Mouse (Mus musculus) heart, embryonic 16.5 days (tissue): ENCODE data around the gene Arrdc4. TPM values are rescaled to one million over a fixed set of nuclear protein-coding genes. Genes with fewer than 3 reads are reported as not detected.
A peak's percentile ranks its signal among the peaks of the same experiment; 100 is the strongest.

Experiments used
- ATAC-seq: fragments of 200-750 bp; cut with Nextera tagmentation; replicated peaks from 2 replicates; pipeline ENCODE4 v1.8.0; 2017; ENCODE audit warnings: moderate number of reproducible peaks; ENCODE audit not compliant: insufficient read depth, low FRiP score; ENCODE audit errors: extremely low read depth
- H3K27ac ChIP-seq: fragments of 300-500 bp; sonication (generic); 2 replicates; pipeline ENCODE4 v1.5.1; 2014; ENCODE audit warnings: mild to moderate bottlenecking, low read length, control low read depth, moderate library complexity
- H3K27me3 ChIP-seq: fragments of 300-500 bp; sonication (generic); 2 replicates; pipeline ENCODE4 v1.6.1; 2014; ENCODE audit warnings: low read length, mixed read lengths; ENCODE audit not compliant: control insufficient read depth, insufficient read depth
- H3K36me3 ChIP-seq: fragments of 300-500 bp; sonication (generic); 2 replicates; pipeline ENCODE4 v1.6.1; 2014; ENCODE audit not compliant: control insufficient read depth, insufficient read depth
- H3K4me1 ChIP-seq: fragments of 300-500 bp; sonication (generic); 2 replicates; pipeline ENCODE4 v1.6.1; 2014; ENCODE audit warnings: low read length, mixed read lengths; ENCODE audit not compliant: control insufficient read depth, insufficient read depth
- H3K4me2 ChIP-seq: fragments of 300-500 bp; sonication (generic); 2 replicates; pipeline ENCODE4 v1.6.1; 2014; ENCODE audit warnings: low read depth, mild to moderate bottlenecking, control low read depth, low read length
- H3K4me3 ChIP-seq: fragments of 300-500 bp; sonication (generic); 2 replicates; pipeline ENCODE4 v1.5.1; 2014; ENCODE audit warnings: mild to moderate bottlenecking, control low read depth, low read length
- H3K9ac ChIP-seq: fragments of 300-500 bp; sonication (generic); 2 replicates; pipeline ENCODE4 v1.6.1; 2014; ENCODE audit warnings: low read length, control low read depth
- H3K9me3 ChIP-seq: fragments of 300-500 bp; sonication (generic); replicated peaks from 2 replicates; pipeline ENCODE4 v1.6.1; 2016; ENCODE audit warnings: low read length; ENCODE audit not compliant: control insufficient read depth
- WGBS: fragments of 180-500 bp; shearing (Covaris S2); extraction: QIAGEN DNeasy Blood & Tissue Kit; methylation state at CpG from one replicate; pipeline ENCODE4 v1.1.7; 2014; 5-methylcytosine and 5-hydroxymethylcytosine counted together
- polyA plus RNA-seq: library from polyadenylated mRNA; unstranded; fragments of >200 nt; fragmentation: Nextera tagmentation; extraction: Ambion mirVana; gene quantifications from 2 replicates; pipeline ENCODE4 v1.2.1, GENCODE M21; 2015

Arrdc4 gene
- polyA plus RNA-seq, 1 experiment from 2014 or later: 13.6 TPM

DNA sequence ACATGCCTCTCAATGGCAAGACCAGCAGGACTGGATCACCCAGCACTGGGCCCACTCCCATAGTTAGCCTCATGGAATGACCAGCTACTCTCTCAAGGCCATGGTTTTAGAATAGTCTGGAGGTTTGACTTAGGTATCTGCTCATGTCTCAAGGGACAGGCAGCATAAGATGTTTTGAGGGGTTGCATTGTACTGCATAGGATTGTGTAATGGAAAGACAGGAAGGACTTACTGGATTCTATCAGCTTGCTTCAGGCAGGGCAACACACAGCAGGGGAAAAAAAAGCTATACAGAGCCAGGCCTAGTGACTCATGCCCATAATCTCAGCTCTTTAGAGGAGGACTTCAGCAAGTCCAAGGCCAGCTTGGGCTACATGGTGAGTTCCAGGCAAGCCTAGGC is 31.1 kb downstream of the Arrdc4 start:
- ATAC-seq: peak; percentile 70
- Histone ChIP-seq H3K4me3 (no peak overlapping the region), H3K9ac (no peak overlapping the region), H3K4me2 (0 out of 2 replicates have a peak overlapping the region, but pooled peaks have one; percentile 38), H3K4me1 (peaks cover 12% of the 10 kb centered on the region), H3K27me3 (no peaks in the 10 kb centered on the region), H3K9me3 (no peaks in the 10 kb centered on the region), H3K27ac (peak overlapping the region; percentile 70), H3K36me3 (no peaks in the 10 kb centered on the region)

DNA sequence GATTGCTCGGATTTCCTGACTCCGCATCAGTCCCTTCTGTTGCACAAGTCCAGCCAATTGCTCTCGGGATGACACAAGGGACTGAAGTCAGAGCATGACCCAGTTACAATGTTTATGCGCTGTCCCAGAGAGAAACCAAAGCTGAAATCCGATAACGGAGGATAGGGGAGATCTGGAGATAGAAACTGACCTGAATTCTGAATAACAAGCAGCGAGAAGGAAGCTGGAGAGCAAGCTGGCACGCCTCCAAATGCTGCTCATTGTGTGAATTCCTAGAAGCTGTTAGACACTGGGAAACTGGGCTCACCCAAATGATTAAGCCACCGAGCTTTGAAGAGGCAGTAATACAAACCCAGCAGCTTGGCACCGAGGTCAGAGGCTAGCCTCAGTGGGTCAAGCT is 31.5 kb downstream of the Arrdc4 start:
- Histone ChIP-seq H3K36me3 (no peaks in the 10 kb centered on the region), H3K4me3 (no peak overlapping the region), H3K9ac (no peak overlapping the region), H3K27ac (peak overlapping the region; percentile 70), H3K27me3 (no peaks in the 10 kb centered on the region), H3K4me2 (peak overlapping the region; percentile 38; the same call in 1 of the 2 replicates), H3K9me3 (no peaks in the 10 kb centered on the region), H3K4me1 (peaks cover 12% of the 10 kb centered on the region)
- 19% methylated on average over 10 of the region's 10 CpGs for WGBS
- ATAC-seq: peak; percentile 70

DNA sequence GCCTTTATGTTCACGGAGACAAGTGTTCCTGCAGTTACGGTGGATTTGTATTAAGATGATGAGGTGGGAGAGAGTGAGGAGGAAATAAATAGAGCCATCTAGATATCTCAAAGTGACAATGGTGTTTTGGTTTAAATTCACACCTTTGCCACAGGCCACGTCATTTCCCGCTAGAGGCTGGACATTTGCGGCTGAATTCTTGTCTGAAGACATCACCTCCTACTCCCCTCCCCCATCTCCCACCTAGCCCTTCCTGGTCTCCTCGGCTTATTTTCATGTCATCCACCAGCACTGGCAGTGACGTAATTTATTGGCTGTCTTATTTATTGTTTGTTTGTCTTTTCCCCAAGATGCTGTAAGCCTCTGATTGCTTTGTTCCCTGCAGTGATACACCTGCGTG is 32.1 kb downstream of the Arrdc4 start:
- Histone ChIP-seq H3K4me3 (no peak overlapping the region), H3K4me1 (peaks cover 12% of the 10 kb centered on the region), H3K4me2 (peak overlapping the region; percentile 38; the same call in 1 of the 2 replicates), H3K27me3 (no peaks in the 10 kb centered on the region), H3K36me3 (no peaks in the 10 kb centered on the region), H3K9ac (no peak overlapping the region), H3K27ac (peak overlapping the region; percentile 70), H3K9me3 (no peaks in the 10 kb centered on the region)
- 62% methylated on average over 8 of the region's 8 CpGs for WGBS
- ATAC-seq: no peak

DNA sequence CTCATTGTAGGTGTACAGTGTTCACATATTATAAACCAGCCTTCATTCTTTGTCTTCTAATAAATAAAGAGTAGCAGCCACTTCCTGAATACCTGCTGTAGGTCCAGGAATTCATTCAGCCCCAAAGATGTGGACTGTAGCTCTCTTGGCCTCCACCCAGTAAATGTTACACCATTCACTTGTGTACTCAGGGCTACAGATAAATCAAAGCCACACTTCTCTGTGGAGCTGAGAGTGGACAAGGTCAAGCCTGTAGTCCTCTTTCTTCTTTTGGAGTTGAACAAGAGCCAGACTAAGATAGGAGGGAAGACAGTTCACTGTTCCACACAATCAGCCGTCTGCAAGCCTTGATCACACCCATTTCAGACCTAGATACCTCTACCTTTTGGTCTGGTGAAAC is 36.1 kb downstream of the Arrdc4 start:
- H3K4me3 ChIP-seq: no peak overlapping the region
- H3K4me2 ChIP-seq: no peak overlapping the region
- 43% methylated on average over 1 of the region's 1 CpGs for WGBS
- no peaks in the 10 kb centered on the region for H3K9me3 ChIP-seq
- H3K27ac ChIP-seq: no peak overlapping the region
- H3K9ac ChIP-seq: no peak overlapping the region
- peaks cover 11% of the 10 kb centered on the region for H3K4me1 ChIP-seq
- H3K36me3 ChIP-seq: no peaks in the 10 kb centered on the region
- no peak for ATAC-seq
- no peaks in the 10 kb centered on the region for H3K27me3 ChIP-seq

DNA sequence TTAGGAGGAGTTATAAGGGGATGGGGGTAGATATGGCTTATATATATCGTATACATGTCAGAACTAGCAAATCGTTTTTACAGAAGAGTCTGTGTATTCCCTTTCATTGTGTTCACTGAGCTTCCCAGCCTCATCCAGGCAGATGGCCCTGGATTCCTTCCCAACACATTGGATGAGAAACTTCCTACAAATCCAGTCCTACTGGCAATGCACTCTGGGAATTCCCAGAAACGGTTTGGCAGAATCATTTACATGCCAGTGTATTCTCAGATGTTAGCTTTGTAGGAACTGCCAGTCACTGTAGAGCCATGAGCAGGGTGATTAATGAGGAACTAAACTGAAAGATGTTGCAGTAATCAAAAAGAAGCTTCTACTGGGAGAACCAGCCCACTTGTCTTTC is 36.6 kb downstream of the Arrdc4 start:
- Histone ChIP-seq H3K9ac (no peak overlapping the region), H3K36me3 (no peaks in the 10 kb centered on the region), H3K4me2 (no peak overlapping the region), H3K27ac (no peak overlapping the region), H3K4me3 (no peak overlapping the region), H3K4me1 (peaks cover 6% of the 10 kb centered on the region), H3K27me3 (no peaks in the 10 kb centered on the region), H3K9me3 (no peaks in the 10 kb centered on the region)
- ATAC-seq: no peak
- WGBS: 72% methylated on average over 3 of the region's 3 CpGs

DNA sequence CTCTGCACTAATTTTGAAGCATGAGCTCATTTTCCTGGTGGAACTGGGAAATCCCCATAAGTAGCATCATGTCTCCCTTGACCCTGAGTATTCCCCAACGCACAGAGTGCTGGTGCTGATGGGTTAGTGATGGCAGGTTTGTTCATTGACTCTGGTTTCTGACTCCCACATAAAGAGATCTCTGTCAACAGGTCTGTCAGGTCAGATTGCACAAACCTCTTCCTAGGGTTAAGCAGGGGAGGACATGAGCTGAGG is 39.8 kb downstream of the Arrdc4 start:
- Histone ChIP-seq H3K9ac (no peak overlapping the region), H3K36me3 (no peaks in the 10 kb centered on the region), H3K27me3 (no peaks in the 10 kb centered on the region), H3K4me2 (no peak overlapping the region), H3K4me1 (no peaks in the 10 kb centered on the region), H3K9me3 (no peaks in the 10 kb centered on the region), H3K27ac (no peak overlapping the region), H3K4me3 (no peak overlapping the region)
- ATAC-seq: no peak
- WGBS: 46% methylated on average over 1 of the region's 1 CpGs

DNA sequence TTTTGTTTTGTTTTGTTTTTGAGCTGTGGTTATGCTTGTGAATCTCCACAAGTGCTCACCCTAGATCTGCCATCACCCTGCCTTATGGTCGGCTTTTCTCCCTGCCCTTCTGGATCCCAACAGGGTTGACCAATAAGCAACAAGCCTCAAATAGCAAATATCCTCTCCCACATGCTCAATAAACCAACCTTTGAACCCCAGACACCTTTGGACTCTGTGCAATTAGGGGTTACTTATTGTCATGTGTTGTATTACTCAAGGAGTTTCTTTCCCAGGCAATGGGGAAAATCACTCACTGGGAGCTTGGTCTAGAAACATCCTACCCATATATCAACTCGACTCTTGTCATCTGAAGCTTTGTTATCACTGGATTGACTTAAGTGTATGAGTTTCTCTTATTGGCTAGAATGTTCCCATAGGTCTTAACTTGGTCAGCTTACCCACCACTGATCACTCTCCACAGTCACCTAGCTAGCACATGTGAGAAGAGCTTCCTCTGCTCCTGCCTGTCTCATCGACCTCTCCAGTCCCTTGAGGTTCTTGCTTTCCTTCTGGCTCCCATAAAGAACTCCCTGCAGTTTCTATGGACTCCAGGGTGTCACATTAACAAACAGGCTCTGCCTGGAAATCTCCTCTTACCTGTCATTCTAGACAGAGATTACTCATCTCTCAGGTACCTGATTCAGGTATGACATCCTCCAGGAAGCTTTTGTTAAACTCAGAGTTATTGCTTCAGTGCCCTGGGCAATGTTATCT is 40.3 kb downstream of the Arrdc4 start:
- H3K9ac ChIP-seq: no peak overlapping the region
- no peaks in the 10 kb centered on the region for H3K36me3 ChIP-seq
- H3K27ac ChIP-seq: no peak overlapping the region
- no peak overlapping the region for H3K4me3 ChIP-seq
- no peaks in the 10 kb centered on the region for H3K9me3 ChIP-seq
- no peak overlapping the region for H3K4me2 ChIP-seq
- no peak for ATAC-seq
- no peaks in the 10 kb centered on the region for H3K27me3 ChIP-seq
- 69% methylated on average over 3 of the region's 3 CpGs for WGBS
- H3K4me1 ChIP-seq: no peaks in the 10 kb centered on the region

DNA sequence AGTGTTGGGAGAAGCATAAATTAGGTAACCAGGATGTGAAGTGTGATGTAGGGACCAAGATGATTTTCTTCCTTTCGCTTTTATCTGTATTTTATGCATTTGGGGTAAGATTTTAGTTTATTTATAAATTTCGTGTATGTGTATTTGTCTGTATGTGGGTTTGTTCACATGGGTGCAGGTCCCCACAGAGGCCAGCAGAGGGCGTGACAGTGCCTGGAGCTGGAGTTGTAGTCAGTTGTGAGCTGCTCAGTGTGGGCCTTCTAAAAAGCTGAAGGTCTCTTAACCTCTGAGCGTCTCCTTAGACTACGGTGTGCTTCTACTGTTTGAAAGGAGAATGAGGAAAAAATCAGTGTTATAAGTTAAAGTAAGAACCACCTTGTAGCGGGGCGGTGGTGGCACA is 43.9 kb downstream of the Arrdc4 start:
- Histone ChIP-seq H3K9ac (no peak overlapping the region), H3K4me2 (no peak overlapping the region), H3K4me3 (no peak overlapping the region), H3K9me3 (no peaks in the 10 kb centered on the region), H3K27me3 (no peaks in the 10 kb centered on the region), H3K36me3 (no peaks in the 10 kb centered on the region), H3K4me1 (no peaks in the 10 kb centered on the region), H3K27ac (no peak overlapping the region)
- no peak for ATAC-seq
- WGBS: 91% methylated on average over 7 of the region's 7 CpGs

DNA sequence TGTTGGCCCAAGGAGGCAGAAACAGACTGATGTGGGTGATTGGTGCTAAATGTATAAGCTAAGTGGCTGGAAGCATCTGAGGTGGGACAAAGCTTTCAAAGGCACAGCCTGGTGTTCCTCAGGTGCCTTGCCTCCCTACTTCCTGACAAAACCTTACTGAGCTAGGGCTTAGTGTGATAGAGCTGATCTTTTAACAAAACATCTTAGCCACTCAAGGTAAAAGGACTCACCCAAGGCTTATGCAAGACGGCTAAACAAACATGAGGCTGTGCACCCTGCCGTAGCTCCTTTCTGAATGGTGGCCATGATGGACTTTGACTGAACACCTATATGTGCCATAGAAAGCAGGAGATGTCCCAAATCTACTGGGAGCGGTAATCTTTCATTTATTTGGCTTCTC is 51.7 kb downstream of the Arrdc4 start:
- H3K9me3 ChIP-seq: no peaks in the 10 kb centered on the region
- H3K4me2 ChIP-seq: no peak overlapping the region
- no peaks in the 10 kb centered on the region for H3K36me3 ChIP-seq
- no peaks in the 10 kb centered on the region for H3K27me3 ChIP-seq
- no peak overlapping the region for H3K27ac ChIP-seq
- 79% methylated on average over 3 of the region's 3 CpGs for WGBS
- H3K4me3 ChIP-seq: no peak overlapping the region
- peaks cover 6% of the 10 kb centered on the region for H3K4me1 ChIP-seq
- H3K9ac ChIP-seq: no peak overlapping the region
- ATAC-seq: no peak
